Mouse (Mus musculus): ENCODE data around the gene Vmn2r96. TPM values are rescaled to one million over a fixed set of nuclear protein-coding genes. Genes with fewer than 3 reads are reported as not detected.
"Not testable (repeated sequence)": the region's sequence is repeated elsewhere in the genome, so short reads cannot be mapped to it uniquely, and the experiment has no call there.

The Vmn2r96 gene
- not detected for total RNA-seq (2021)
- long read RNA-seq, result 0 reads

DNA sequence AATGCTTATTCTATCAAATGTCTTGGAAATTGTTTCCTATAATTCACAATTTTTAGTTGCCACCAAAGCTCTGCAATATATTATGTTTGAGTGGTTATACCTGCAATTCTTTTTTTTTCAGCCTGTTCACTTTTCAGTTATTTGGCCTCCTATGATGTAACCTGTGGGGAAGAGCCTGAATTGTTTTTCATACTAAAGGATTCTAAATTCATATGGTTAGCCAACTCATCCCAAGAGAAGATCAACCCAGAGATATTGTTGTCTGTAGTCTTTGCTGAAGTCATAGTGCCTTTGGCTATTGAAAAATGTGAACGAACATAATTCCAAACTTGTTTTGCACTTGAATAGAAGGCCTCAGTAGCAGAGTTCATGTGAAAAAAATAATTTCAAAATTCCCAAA is at the start of gene Vmn2r96:
TSS of gene Vmn2r96 (plus strand) at position 301 of the 400 bp plus-strand sequence.
- not testable (repeated sequence) for DNase-seq (ENCODE audit: low spot score in 2 of 2)

DNA sequence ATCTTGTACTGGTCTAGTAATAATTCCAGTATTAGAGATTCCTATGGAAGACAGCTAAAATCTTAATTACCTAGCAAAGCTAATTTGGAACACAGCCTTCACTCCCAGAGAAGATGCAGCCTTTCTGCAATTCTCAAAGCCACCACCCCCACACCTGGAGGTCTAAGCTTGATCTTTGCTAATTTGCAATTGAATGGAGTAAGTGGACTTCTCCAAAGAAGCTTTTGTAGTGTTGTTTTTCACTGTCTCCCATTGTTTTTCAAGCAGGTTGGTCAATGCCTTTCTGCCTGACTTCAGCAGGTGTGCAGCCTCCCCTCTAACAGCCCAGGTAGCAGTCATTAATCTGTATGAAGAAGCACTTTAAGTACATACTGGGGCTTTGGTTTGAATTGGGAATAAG is 49.6 kb upstream of the Vmn2r96 start:
- DNase-seq (ENCODE audit: low spot score in 2 of 2), result no peak

DNA sequence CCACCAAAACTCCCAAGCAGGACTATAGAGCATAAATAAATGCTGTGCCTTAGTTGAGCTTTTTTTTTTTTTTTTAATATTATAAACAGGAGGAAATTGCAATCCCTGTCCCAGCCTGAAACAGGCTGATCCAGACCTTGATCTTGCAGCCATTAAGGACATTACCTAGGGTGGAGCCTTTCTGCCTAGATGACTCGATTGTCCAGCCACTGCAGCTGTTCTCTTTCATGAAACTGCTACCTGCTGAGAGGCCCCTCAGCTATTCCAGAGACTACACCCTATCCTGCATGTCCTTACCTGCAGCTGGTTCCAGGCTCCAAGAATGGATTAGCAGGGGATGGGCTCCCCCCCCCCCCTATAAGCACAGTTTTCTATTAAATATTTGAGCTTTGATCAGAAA is 49.0 kb upstream of the Vmn2r96 start:
- DNase-seq (ENCODE audit: low spot score in 2 of 2), result no peak

DNA sequence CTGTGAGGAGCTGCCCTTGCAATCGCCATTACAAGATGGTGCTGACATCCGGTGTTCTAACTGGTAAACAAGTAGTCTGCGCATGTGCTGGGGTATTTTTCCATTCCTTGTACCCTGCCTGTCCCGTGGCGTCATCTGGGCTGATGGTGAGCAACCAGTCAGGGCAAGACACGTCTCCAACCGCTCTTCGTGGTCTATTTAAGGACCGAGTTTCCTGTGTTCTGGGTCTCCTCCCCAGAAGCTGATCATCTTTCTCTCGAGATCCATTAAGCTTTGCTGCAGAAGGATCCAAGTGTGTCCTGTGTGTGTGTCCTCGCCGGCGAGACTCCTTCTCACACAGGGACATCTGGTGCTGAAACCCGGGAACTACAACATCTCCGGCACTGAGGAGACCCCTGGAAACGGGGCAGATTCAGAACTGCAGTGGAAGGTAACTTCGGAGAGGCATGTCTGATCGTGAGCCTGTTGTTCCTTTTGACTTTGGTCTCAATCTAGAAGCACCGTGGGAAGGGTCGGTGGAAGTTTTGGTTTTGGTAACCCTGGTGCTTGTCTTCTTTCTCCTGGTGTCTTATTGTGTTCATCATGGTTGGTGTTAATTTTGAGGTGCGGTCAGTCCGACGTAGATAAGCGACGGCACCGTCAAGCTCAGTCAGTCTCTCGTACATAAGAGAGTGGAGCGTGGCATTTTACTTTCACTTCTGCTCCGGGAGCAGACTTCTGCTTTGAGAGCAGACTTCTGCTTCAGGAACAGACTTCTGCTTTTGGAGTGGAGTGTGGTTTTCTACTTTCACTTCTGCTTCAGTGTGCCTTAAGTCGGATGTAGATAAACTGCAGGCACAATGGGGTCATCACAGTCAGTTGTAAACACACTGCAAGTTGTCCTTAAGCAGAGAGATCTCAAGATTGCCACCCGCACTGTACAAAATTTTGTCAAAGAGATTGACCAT is 14.5 kb upstream of the Vmn2r96 start:
- DNase-seq (ENCODE audit: low spot score in 2 of 2), result not testable (repeated sequence)

DNA sequence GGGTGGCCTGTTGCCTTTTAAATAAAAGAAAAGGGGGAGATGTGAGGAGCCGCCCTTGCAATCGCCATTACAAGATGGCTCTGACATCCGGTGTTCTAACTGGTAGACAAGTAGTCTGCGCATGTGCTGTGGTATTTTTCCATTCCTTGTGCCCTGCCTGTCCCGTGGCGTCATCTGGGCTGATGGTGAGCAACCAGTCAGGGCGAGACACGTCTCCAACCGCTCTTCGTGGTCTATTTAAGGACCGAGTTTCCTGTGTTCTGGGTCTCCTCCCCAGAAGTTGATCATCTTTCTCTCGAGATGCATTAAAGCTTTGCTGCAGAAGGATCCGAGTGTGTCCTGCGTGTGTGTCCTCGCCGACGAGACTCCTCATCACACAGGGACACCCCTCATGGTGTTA is 6.8 kb upstream of the Vmn2r96 start:
- DNase-seq (ENCODE audit: low spot score in 2 of 2), result not testable (repeated sequence)

DNA sequence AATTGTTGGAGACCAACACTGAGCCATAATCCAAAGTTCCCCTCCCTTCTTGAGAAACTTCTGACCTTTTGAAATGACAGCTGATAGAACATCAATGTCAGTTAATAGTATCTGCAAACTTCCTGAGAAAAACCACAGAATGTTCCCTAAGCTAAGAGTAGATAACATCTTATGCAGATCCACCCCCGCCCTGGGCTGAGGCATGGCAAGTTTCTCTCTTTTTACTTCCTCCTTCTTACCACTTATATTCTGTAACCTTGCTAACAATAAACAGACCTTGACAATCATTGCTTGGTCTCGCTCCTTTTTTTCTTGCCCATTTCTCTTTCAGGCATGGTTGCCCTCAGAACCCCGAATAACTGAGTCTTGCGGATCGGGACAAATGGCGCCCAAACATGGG is 42.2 kb downstream of the Vmn2r96 start:
- DNase-seq (ENCODE audit: low spot score in 2 of 2), result not testable (repeated sequence)

DNA sequence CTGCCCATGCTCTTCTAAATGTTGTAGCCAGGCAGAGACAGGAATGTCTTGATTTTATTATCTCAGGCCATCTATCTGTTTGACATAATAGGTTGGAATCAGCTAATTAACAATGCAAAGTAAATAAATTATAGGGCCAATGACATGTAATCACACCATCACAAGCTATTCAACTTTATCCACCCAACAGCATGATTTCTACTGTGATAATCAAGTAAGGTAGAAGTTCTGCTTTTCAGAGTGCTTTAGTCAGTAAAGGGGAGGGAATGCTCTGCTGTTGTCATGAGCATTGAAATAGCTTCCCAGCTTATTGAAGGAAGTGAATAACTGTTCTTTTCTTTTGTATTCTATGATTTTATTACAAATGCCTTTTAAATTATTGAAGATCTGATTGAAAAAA is 53.6 kb downstream of the Vmn2r96 start:
- DNase-seq (ENCODE audit: low spot score in 2 of 2), result no peak

Other genes with a start within 250 kb of the Vmn2r96 start
- gene Vmn2r95, start 149.1 kb upstream of the Vmn2r96 start, total RNA-seq (2021), result not detected